Mouse (Mus musculus) midbrain, embryonic 11.5 days (tissue): ENCODE data around the gene Myct1. TPM values are rescaled to one million over a fixed set of nuclear protein-coding genes. Genes with fewer than 3 reads are reported as not detected.
A peak's percentile ranks its signal among the peaks of the same experiment; 100 is the strongest.

Experiments used
- ATAC-seq: fragments of 200-750 bp; cut with Nextera tagmentation; 2 replicates; pipeline ENCODE4 v1.8.0; 2017; ENCODE audit warnings: moderate TSS enrichment, moderate library complexity; ENCODE audit not compliant: low FRiP score
- DNase-seq: peaks from one replicate; pipeline ENCODE4 v3.0.0; 2015; ENCODE audit warnings: low spot score; ENCODE audit errors: missing footprints
- H3K27ac ChIP-seq: fragments of 300-500 bp; sonication (generic); 2 replicates; pipeline ENCODE4 v1.5.1; 2014; ENCODE audit warnings: low read depth, low read length
- H3K27me3 ChIP-seq: fragments of 300-500 bp; sonication (generic); 2 replicates; pipeline ENCODE4 v1.6.1; 2014; ENCODE audit warnings: mild to moderate bottlenecking, low read length, moderate library complexity, mixed read lengths; ENCODE audit not compliant: control insufficient read depth, insufficient read depth
- H3K36me3 ChIP-seq: fragments of 300-500 bp; sonication (generic); 2 replicates; pipeline ENCODE4 v1.6.1; 2014; ENCODE audit warnings: mild to moderate bottlenecking, low read length, moderate library complexity, mixed read lengths; ENCODE audit not compliant: control insufficient read depth, insufficient read depth
- H3K4me1 ChIP-seq: fragments of 300-500 bp; sonication (generic); 2 replicates; pipeline ENCODE4 v1.6.1; 2014; ENCODE audit warnings: low read length; ENCODE audit not compliant: control insufficient read depth, insufficient read depth
- H3K4me2 ChIP-seq: fragments of 300-500 bp; sonication (generic); 2 replicates; pipeline ENCODE4 v1.6.1; 2014; ENCODE audit warnings: mild to moderate bottlenecking, moderate library complexity
- H3K4me3 ChIP-seq: fragments of 300-500 bp; sonication (generic); 2 replicates; pipeline ENCODE4 v1.5.1; 2014; ENCODE audit warnings: low read depth, low read length
- H3K9ac ChIP-seq: fragments of 300-500 bp; sonication (generic); 2 replicates; pipeline ENCODE4 v1.6.1; 2014; ENCODE audit warnings: low read length
- H3K9me3 ChIP-seq: fragments of 300-500 bp; sonication (generic); 2 replicates; pipeline ENCODE4 v1.6.1; 2016; ENCODE audit warnings: low read length; ENCODE audit not compliant: control insufficient read depth
- WGBS: fragments of 180-500 bp; shearing (Covaris S2); extraction: QIAGEN DNeasy Blood & Tissue Kit; methylation state at CpG from one replicate; pipeline ENCODE4 v1.1.7; 2014; 5-methylcytosine and 5-hydroxymethylcytosine counted together
- polyA plus RNA-seq: library from polyadenylated mRNA; unstranded; fragments of >200 nt; fragmentation: Nextera tagmentation; extraction: Ambion mirVana; gene quantifications from 2 replicates; pipeline ENCODE4 v1.2.1, GENCODE M21; 2014

The Myct1 gene
- polyA plus RNA-seq = 2.1 and 2.2 TPM in 2 replicates

GRCm38 (mm10) chr10:5593464-5593863 lies at the start of gene Myct1:
Gene Myct1, plus strand, starts transcription at chr10:5593775.
- DNase-seq = no peak
- Histone ChIP-seq H3K9ac (no peak within 1 kb of the TSS), H3K4me3 (no peak within 1 kb of the TSS), H3K36me3 (no peaks in the 10 kb centered on the region), H3K4me1 (no peaks in the 10 kb centered on the region), H3K27ac (no peak within 1 kb of the TSS), H3K4me2 (no peak within 1 kb of the TSS), H3K27me3 (no peaks in the 10 kb centered on the region), H3K9me3 (no peaks in the 10 kb centered on the region)
- no peak for ATAC-seq
- WGBS = 71% methylated on average over 5 of the region's 5 CpGs

DNA sequence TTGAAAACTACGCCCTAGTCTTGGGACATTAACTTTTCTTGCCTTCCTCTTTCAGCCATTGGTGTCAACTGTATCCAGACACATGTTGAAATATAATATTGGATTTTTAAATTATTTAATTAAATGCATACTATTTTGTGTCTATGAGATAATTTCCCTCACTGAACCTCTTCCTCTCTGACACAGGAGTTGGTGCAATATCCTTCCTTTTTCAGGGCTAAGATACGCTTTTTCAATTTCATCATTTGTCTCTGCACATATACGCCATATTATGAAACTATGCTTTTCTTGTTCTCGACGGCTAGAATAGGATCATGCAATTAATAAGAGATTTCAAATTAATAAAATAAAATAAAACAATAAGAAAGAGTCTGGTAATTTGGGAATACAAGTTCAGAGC lies 47.1 kb upstream of the Myct1 start:
- Histone ChIP-seq H3K4me1 (peaks cover 4% of the 10 kb centered on the region), H3K36me3 (no peaks in the 10 kb centered on the region), H3K9me3 (no peaks in the 10 kb centered on the region), H3K27me3 (no peaks in the 10 kb centered on the region; the same call in 1 of the 2 replicates), H3K4me3 (no peak overlapping the region), H3K9ac (no peak overlapping the region), H3K27ac (no peak overlapping the region), H3K4me2 (no peak overlapping the region)
- 93% methylated on average over 5 of the region's 5 CpGs for WGBS
- no peak for DNase-seq
- ATAC-seq = no peak

GRCm38 (mm10) chr10:5547769-5548168 lies 45.8 kb upstream of the Myct1 start:
- Histone ChIP-seq H3K27me3 (no peaks in the 10 kb centered on the region; the same call in 1 of the 2 replicates), H3K4me3 (no peak overlapping the region), H3K36me3 (no peaks in the 10 kb centered on the region), H3K4me1 (peaks cover 4% of the 10 kb centered on the region), H3K4me2 (no peak overlapping the region), H3K9ac (no peak overlapping the region), H3K27ac (no peak overlapping the region), H3K9me3 (no peaks in the 10 kb centered on the region)
- no peak for DNase-seq
- no peak for ATAC-seq
- 92% methylated on average over 9 of the region's 9 CpGs for WGBS

DNA sequence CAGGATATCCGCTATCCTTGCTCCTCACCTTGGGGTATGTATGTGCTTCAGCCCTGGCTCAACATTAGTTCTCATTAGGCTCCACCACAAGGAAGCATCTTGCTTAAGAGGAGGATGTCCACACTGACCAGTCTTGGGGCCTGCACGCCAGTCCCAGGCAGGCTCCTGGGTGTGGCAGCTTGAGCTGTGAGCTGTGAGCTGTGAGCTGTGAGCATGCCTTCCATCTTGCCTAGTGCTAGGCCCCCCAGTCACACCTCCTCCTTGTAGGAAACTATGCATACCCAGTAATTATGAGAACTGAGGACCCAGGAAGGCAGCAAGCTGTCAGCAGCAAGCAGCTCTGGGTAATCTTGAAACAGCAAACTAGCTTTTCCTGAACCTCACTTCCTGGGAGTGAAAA lies 44.9 kb upstream of the Myct1 start:
- WGBS = 82% methylated on average over 2 of the region's 2 CpGs
- no peak for DNase-seq
- Histone ChIP-seq H3K4me2 (no peak overlapping the region), H3K9ac (no peak overlapping the region), H3K27ac (no peak overlapping the region), H3K4me3 (no peak overlapping the region), H3K4me1 (peaks cover 4% of the 10 kb centered on the region), H3K27me3 (no peaks in the 10 kb centered on the region; the same call in 1 of the 2 replicates), H3K9me3 (no peaks in the 10 kb centered on the region), H3K36me3 (no peaks in the 10 kb centered on the region)
- ATAC-seq = no peak

- Histone ChIP-seq H3K9me3 (no peaks in the 10 kb centered on the region), H3K4me3 (peak overlapping the region; percentile 57), H3K36me3 (no peaks in the 10 kb centered on the region), H3K27ac (no peak overlapping the region), H3K4me2 (peak overlapping the region; percentile 94), H3K9ac (peak overlapping the region; percentile 63), H3K4me1 (peaks cover 4% of the 10 kb centered on the region), H3K27me3 (no peaks in the 10 kb centered on the region; the same call in 1 of the 2 replicates)
- 5% methylated on average over 6 of the region's 6 CpGs for WGBS
- DNase-seq = peak; percentile 89
- no peak for ATAC-seq
Measured at GRCm38 (mm10) chr10:5549871-5550167, 43.8 kb upstream of the Myct1 start.

- Histone ChIP-seq H3K27me3 (no peaks in the 10 kb centered on the region; the same call in 1 of the 2 replicates), H3K9ac (peak overlapping the region; percentile 63), H3K27ac (no peak overlapping the region), H3K4me3 (peak overlapping the region; percentile 57), H3K4me2 (peak overlapping the region; percentile 94), H3K9me3 (no peaks in the 10 kb centered on the region), H3K4me1 (peaks cover 4% of the 10 kb centered on the region), H3K36me3 (no peaks in the 10 kb centered on the region)
- ATAC-seq (peak; percentile 92), DNase-seq (peak; percentile 93)
- under 1% methylated on average over 43 of the region's 44 CpGs for WGBS
Measured at GRCm38 (mm10) chr10:5550168-5551021, 43.2 kb upstream of the Myct1 start.

DNA sequence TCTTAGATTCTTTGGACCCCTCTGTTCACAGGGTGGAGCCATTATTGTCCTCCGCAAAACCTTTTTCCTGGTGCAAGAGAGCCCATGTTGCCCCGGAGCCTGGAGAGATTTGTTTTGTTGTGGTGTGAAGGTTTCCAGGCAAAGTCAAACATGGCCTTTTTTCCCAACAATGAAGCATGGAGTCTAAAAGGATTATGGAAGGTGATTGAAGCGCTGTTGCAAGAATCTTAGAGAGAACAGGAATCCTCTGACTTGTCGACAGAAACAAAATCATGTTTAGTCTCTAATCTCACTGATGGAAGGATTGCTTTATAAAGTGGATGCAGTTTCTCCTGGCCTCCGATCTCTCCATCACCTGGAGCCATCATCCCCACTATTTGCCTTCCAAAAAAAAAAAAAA lies 42.2 kb upstream of the Myct1 start, which contains the start of gene Syne1:
TSS of gene Syne1 (minus strand) at position 101 of the 400 bp plus-strand sequence.
- DNase-seq (peak; percentile 80), ATAC-seq (no peak)
- Histone ChIP-seq H3K27me3 (no peaks in the 10 kb centered on the region; the same call in 1 of the 2 replicates), H3K9ac (peak within 1 kb of the TSS; percentile 63), H3K4me1 (peaks cover 4% of the 10 kb centered on the region), H3K27ac (no peak within 1 kb of the TSS), H3K4me2 (peak within 1 kb of the TSS; percentile 94), H3K36me3 (no peaks in the 10 kb centered on the region), H3K4me3 (peak within 1 kb of the TSS; percentile 57), H3K9me3 (no peaks in the 10 kb centered on the region)
- 45% methylated on average over 5 of the region's 5 CpGs for WGBS

- no peak overlapping the region for H3K9ac ChIP-seq
- H3K4me1 ChIP-seq = peaks cover 3% of the 10 kb centered on the region
- ATAC-seq = no peak
- H3K4me2 ChIP-seq = no peak overlapping the region
- H3K4me3 ChIP-seq = no peak overlapping the region
- no peak for DNase-seq
- H3K9me3 ChIP-seq = no peaks in the 10 kb centered on the region
- WGBS = 28% methylated on average over 5 of the region's 5 CpGs
- no peaks in the 10 kb centered on the region for H3K36me3 ChIP-seq
- H3K27me3 ChIP-seq = no peaks in the 10 kb centered on the region; the same call in 1 of the 2 replicates
- no peak overlapping the region for H3K27ac ChIP-seq
Measured at GRCm38 (mm10) chr10:5554941-5555340, 38.6 kb upstream of the Myct1 start.

GRCm38 (mm10) chr10:5558808-5559207 lies 34.8 kb upstream of the Myct1 start:
- no peak overlapping the region for H3K27ac ChIP-seq
- no peak overlapping the region for H3K4me2 ChIP-seq
- no peaks in the 10 kb centered on the region for H3K27me3 ChIP-seq
- H3K4me3 ChIP-seq = no peak overlapping the region
- DNase-seq (no peak), ATAC-seq (no peak)
- H3K9me3 ChIP-seq = no peaks in the 10 kb centered on the region
- no peaks in the 10 kb centered on the region for H3K4me1 ChIP-seq
- no peaks in the 10 kb centered on the region for H3K36me3 ChIP-seq
- H3K9ac ChIP-seq = no peak overlapping the region
